Mouse (Mus musculus): ENCODE results near the gene Cdc34. TPM values are rescaled to one million over a fixed set of nuclear protein-coding genes. Genes with fewer than 3 reads are reported as not detected.
A peak's percentile ranks its signal among the peaks of the same experiment; 100 is the strongest.

The Cdc34 gene
- polyA plus RNA-seq, 1 experiment from 2014 or later: 106 TPM

DNA sequence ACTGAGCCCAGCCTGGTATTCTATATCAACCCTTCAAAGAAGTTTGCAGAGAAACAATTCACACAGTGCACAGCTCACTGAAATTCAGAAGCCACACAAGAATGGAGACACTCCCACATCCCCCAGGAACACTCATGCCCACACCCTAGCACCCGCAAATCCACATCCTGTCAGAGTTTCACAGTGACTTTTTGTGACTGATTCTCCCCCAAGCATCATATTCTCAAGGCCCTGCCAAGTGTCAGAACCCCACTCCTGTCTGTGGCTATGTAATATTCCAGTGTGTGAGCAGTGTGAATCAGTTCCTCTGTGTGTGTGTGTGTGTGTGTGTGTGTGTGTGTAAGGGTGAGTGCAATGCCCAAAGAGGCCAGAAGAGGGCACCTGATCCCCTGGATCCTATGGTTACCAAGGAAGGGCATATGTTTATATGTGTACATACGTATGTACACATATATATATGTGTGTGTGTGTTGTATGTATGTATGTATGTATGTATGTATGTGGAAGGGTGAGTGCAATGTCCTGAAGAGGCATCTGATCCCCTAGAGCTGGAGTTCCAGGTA is 10.1 kb downstream of the Cdc34 start:
- no peak for ATAC-seq (ENCODE audit: insufficient number of reproducible peaks, insufficient read depth, low FRiP score, low read depth)
- no peak overlapping the region for H3K9ac ChIP-seq (ENCODE audit: low read length)
- H3K27ac ChIP-seq (replicated peaks in 1 of 2; ENCODE audit: control insufficient read depth in 1 of 2, insufficient read depth in 1 of 2, low read depth in 2 of 2, low read length in 2 of 2): no peak overlapping the region
- 0 out of 2 replicates have a peak, but pooled peaks cover 5% of the 10 kb centered on the region for H3K9me3 ChIP-seq (ENCODE audit: control insufficient read depth, low read length)
- peaks cover 28% of the 10 kb centered on the region for H3K36me3 ChIP-seq (ENCODE audit: control insufficient read depth, insufficient read depth, low read length)
- no peak overlapping the region for H3K4me3 ChIP-seq (ENCODE audit: control insufficient read depth in 1 of 2, insufficient read depth in 1 of 2, low read depth in 1 of 2, low read length in 2 of 2)
- no peak overlapping the region for H3K4me2 ChIP-seq (ENCODE audit: low read length)
- H3K27me3 ChIP-seq (ENCODE audit: control insufficient read depth, insufficient read depth, low read length): no peaks in the 10 kb centered on the region
- H3K4me1 ChIP-seq (ENCODE audit: control insufficient read depth in 2 of 2, insufficient read depth in 2 of 2, low read length in 2 of 2): peaks cover 16 to 29% of the 10 kb centered on the region in 2 experiments
- WGBS: 96% methylated on average over 2 of the region's 2 CpGs

DNA sequence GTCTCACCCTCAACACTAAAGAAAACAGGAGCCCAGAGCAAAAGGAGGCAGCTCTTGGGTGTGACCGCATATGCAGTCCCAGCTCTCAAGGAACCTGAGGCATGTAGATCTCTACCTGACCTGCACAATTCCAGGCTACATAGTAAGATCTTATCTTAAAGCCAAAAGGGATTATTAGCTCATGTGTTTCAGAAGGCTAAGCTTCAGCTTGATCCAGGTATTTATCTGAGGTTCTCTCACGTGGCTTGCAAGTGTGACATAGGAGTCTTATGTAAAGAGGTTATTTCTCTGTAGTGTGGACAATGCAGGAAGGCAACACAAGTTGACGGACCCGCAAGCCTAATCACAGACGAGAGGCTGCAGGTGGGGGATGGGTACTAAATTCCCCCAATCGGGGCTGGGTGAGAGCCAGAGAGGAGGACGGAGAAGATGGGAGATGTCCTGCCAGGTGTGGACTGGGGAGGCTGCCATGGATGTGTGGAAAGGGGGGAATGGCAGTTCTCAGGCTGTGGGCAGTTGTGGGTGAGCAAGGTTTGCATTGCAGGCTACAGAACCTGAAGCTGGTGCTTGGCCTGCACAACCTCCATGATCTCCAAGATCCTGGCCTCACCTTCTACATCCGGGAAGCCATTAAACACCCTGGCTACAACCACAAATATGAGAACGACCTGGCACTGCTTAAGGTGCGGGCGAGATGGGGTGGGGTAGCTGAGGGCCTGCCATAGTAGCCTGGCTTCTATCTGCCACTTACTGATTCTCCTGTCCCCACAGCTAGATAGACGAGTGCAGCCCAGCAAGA is 11.8 kb downstream of the Cdc34 start:
- ATAC-seq (ENCODE audit: insufficient number of reproducible peaks, insufficient read depth, low FRiP score, low read depth): no peak
- H3K4me3 ChIP-seq (ENCODE audit: control insufficient read depth in 1 of 2, insufficient read depth in 1 of 2, low read depth in 1 of 2, low read length in 2 of 2): no peak overlapping the region
- H3K27me3 ChIP-seq (ENCODE audit: control insufficient read depth, insufficient read depth, low read length): no peaks in the 10 kb centered on the region
- 65% methylated on average over 12 of the region's 12 CpGs for WGBS
- 0 out of 2 replicates have a peak, but pooled peaks cover 5% of the 10 kb centered on the region for H3K9me3 ChIP-seq (ENCODE audit: control insufficient read depth, low read length)
- H3K36me3 ChIP-seq (ENCODE audit: control insufficient read depth, insufficient read depth, low read length): peaks cover 11% of the 10 kb centered on the region
- no peak overlapping the region; a peak in 1 of 4 replicates for H3K27ac ChIP-seq (replicated peaks in 1 of 2; ENCODE audit: control insufficient read depth in 1 of 2, insufficient read depth in 1 of 2, low read depth in 2 of 2, low read length in 2 of 2)
- peaks cover 14 to 26% of the 10 kb centered on the region in 2 experiments for H3K4me1 ChIP-seq (ENCODE audit: control insufficient read depth in 2 of 2, insufficient read depth in 2 of 2, low read length in 2 of 2)
- H3K9ac ChIP-seq (ENCODE audit: low read length): no peak overlapping the region
- H3K4me2 ChIP-seq (ENCODE audit: low read length): no peak overlapping the region

DNA sequence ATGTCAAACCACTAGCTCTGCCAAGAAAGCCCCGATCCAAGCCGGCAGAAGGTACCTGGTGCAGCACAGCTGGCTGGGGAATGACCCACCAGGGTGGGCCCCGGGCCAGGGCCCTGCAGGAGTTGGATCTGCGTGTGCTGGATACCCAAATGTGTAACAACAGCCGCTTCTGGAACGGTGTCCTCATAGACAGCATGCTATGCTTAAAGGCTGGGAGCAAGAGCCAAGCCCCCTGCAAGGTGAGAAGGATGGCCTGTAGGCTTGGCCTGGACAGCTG is 12.3 kb downstream of the Cdc34 start:
- Histone ChIP-seq H3K4me2 (ENCODE audit: low read length) (no peak overlapping the region), H3K9me3 (ENCODE audit: control insufficient read depth, low read length) (0 out of 2 replicates have a peak, but pooled peaks cover 5% of the 10 kb centered on the region), H3K4me3 (ENCODE audit: control insufficient read depth in 1 of 2, insufficient read depth in 1 of 2, low read depth in 1 of 2, low read length in 2 of 2) (no peak overlapping the region), H3K9ac (ENCODE audit: low read length) (no peak overlapping the region), H3K27ac (replicated peaks in 1 of 2; ENCODE audit: control insufficient read depth in 1 of 2, insufficient read depth in 1 of 2, low read depth in 2 of 2, low read length in 2 of 2) (peak overlapping the region in 1 of 2 experiments; percentile 1; a peak in 1 of 4 replicates), H3K27me3 (ENCODE audit: control insufficient read depth, insufficient read depth, low read length) (no peaks in the 10 kb centered on the region), H3K36me3 (ENCODE audit: control insufficient read depth, insufficient read depth, low read length) (peaks cover 5% of the 10 kb centered on the region), H3K4me1 (ENCODE audit: control insufficient read depth in 2 of 2, insufficient read depth in 2 of 2, low read length in 2 of 2) (peaks cover 14 to 26% of the 10 kb centered on the region in 2 experiments)
- ATAC-seq (ENCODE audit: insufficient number of reproducible peaks, insufficient read depth, low FRiP score, low read depth): no peak
- WGBS: 72% methylated on average over 6 of the region's 6 CpGs

DNA sequence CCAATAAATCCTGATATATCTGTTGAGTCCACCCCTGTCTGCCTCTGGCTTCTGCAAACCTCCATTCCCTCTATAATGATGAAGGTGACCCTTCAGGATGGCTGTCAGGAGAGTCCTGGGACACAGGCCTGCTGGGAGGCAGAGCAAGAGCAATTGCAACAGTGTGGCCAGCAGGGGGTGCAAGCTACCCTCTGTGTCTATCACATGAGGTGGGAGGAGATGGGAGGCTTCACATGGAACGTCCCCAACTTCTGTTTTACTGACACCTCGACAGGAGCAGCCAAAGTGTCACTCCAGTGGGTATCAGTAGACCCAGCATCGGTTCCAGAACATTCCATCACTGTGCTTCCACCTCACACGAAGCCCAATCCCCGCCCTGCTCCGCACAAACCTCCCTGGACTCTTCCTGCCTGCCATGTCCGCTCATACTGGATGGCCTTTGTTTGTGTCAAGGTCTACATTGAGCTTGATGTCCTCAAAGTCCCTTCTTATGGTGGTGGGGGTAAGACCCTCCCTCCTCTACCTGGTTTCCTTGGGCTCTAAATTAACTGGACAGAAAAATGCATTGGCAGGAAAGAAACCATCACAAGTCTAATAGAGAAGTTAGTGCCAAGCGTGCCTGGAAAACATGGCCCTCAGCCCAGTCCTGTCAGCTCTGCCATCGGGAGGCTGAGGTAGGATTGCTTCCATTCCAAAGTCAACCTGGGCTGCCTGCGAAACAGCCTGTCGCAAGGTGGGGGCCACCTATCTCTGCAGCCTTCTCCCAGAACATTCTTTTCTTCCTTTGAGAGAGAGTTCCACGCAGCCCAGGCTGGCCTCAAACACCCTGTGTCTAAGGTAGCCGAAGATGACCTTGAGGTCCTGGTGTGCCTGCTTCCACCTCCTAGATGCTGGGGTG is 13.5 kb downstream of the Cdc34 start:
- Histone ChIP-seq H3K9ac (ENCODE audit: low read length) (peak overlapping the region; percentile 31; the same call in 1 of the 2 replicates), H3K9me3 (ENCODE audit: control insufficient read depth, low read length) (0 out of 2 replicates have a peak, but pooled peaks cover 5% of the 10 kb centered on the region), H3K4me1 (ENCODE audit: control insufficient read depth in 2 of 2, insufficient read depth in 2 of 2, low read length in 2 of 2) (peaks cover 14 to 26% of the 10 kb centered on the region in 2 experiments), H3K36me3 (ENCODE audit: control insufficient read depth, insufficient read depth, low read length) (no peaks in the 10 kb centered on the region), H3K27me3 (ENCODE audit: control insufficient read depth, insufficient read depth, low read length) (no peaks in the 10 kb centered on the region), H3K4me2 (ENCODE audit: low read length) (peak overlapping the region; percentile 3; the same call in 1 of the 2 replicates), H3K4me3 (ENCODE audit: control insufficient read depth in 1 of 2, insufficient read depth in 1 of 2, low read depth in 1 of 2, low read length in 2 of 2) (no peak overlapping the region), H3K27ac (replicated peaks in 1 of 2; ENCODE audit: control insufficient read depth in 1 of 2, insufficient read depth in 1 of 2, low read depth in 2 of 2, low read length in 2 of 2) (peak overlapping the region; percentile 81 to 83)
- peak; percentile 49 for ATAC-seq (ENCODE audit: insufficient number of reproducible peaks, insufficient read depth, low FRiP score, low read depth)
- 52% methylated on average over 13 of the region's 13 CpGs for WGBS

DNA sequence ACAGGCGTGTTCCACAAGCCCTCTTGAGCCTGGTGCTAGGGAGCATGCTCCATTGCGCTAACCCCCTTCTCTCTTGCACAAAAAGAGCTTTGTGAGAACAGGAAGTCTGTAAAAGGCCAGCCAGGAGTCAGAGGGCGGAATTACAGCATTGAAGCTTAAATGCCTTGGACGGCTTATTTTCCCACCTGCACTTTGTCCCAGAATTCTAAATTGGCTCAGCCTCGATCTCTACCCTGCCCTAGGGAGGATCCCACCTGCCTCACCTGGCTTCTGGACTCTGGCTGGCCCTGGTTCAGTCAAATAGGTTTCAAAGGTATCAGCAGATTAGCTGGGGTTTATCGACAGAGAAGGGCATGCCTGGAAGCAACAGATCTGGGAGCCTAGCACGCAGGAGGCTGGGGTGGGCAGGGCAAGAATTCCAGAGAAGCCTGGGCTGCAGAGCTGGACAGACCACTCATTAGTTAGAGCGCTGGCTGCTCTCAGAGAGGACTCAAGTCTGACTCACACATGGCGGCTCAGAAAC is 14.2 kb downstream of the Cdc34 start:
- Histone ChIP-seq H3K27me3 (ENCODE audit: control insufficient read depth, insufficient read depth, low read length) (no peaks in the 10 kb centered on the region), H3K4me2 (ENCODE audit: low read length) (peak overlapping the region; percentile 3; the same call in 1 of the 2 replicates)

DNA sequence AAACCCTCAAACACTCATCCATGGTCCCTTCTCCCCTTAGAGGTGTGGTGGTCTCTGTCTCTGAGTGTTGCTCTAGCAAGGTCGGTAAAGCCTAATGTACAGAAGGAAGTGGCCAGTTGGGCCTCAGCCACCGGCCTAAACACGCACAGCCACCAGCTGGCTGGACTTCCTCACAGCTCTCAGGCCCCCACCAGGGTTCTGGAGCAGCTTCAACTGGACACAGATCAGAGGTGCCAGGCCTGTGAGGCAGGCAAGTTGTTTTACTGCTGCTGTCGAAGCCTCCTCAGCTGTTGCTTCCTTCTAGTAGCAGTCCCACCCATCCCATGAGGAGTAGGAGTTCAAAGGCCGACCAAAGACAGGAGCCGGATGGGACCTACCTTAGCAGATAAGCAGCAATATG is 15.9 kb downstream of the Cdc34 start:
- no peaks in the 10 kb centered on the region for H3K27me3 ChIP-seq (ENCODE audit: control insufficient read depth, insufficient read depth, low read length)
- H3K4me1 ChIP-seq (ENCODE audit: control insufficient read depth in 2 of 2, insufficient read depth in 2 of 2, low read length in 2 of 2): peaks cover 28 to 41% of the 10 kb centered on the region in 2 experiments
- H3K9me3 ChIP-seq (ENCODE audit: control insufficient read depth, low read length): no peaks in the 10 kb centered on the region
- no peak overlapping the region for H3K4me2 ChIP-seq (ENCODE audit: low read length)
- no peak overlapping the region for H3K9ac ChIP-seq (ENCODE audit: low read length)
- no peak overlapping the region for H3K27ac ChIP-seq (replicated peaks in 1 of 2; ENCODE audit: control insufficient read depth in 1 of 2, insufficient read depth in 1 of 2, low read depth in 2 of 2, low read length in 2 of 2)
- H3K36me3 ChIP-seq (ENCODE audit: control insufficient read depth, insufficient read depth, low read length): no peaks in the 10 kb centered on the region
- no peak for ATAC-seq (ENCODE audit: insufficient number of reproducible peaks, insufficient read depth, low FRiP score, low read depth)
- no peak overlapping the region for H3K4me3 ChIP-seq (ENCODE audit: control insufficient read depth in 1 of 2, insufficient read depth in 1 of 2, low read depth in 1 of 2, low read length in 2 of 2)
- WGBS: 74% methylated on average over 6 of the region's 6 CpGs

More for the DNA sequence above, 14.2 kb downstream of the Cdc34 start:
- Histone ChIP-seq H3K4me1 (ENCODE audit: control insufficient read depth in 2 of 2, insufficient read depth in 2 of 2, low read length in 2 of 2) (peaks cover 21 to 33% of the 10 kb centered on the region in 2 experiments), H3K27ac (replicated peaks in 1 of 2; ENCODE audit: control insufficient read depth in 1 of 2, insufficient read depth in 1 of 2, low read depth in 2 of 2, low read length in 2 of 2) (peak overlapping the region; percentile 81 to 83), H3K9ac (ENCODE audit: low read length) (peak overlapping the region; percentile 5; the same call in 1 of the 2 replicates), H3K4me3 (ENCODE audit: control insufficient read depth in 1 of 2, insufficient read depth in 1 of 2, low read depth in 1 of 2, low read length in 2 of 2) (no peak overlapping the region), H3K36me3 (ENCODE audit: control insufficient read depth, insufficient read depth, low read length) (no peaks in the 10 kb centered on the region), H3K9me3 (ENCODE audit: control insufficient read depth, low read length) (0 out of 2 replicates have a peak, but pooled peaks cover 5% of the 10 kb centered on the region)
- 30% methylated on average over 9 of the region's 9 CpGs for WGBS
- ATAC-seq (ENCODE audit: insufficient number of reproducible peaks, insufficient read depth, low FRiP score, low read depth): peak; percentile 15; the same call in 1 of the 2 replicates

DNA sequence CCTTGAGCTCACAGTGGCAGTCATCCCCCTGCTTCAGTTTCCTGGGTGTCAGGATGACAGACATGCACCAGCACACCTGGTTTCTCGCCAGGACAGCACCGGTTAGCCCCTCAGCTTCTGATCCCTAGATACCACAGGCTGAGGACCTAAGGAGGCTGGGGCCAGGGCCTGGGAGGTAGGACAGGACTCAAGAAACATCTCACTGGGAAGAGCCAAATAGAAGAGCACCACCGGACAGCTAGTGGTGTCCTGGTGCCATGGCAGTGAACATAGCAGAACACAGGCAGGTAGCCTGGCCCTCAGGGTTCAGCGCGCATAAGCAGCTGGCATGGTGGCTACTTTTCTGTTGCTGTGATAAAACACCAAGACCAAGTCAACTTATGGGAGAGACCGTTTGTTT is 16.5 kb downstream of the Cdc34 start:
- no peak overlapping the region for H3K4me3 ChIP-seq (ENCODE audit: control insufficient read depth in 1 of 2, insufficient read depth in 1 of 2, low read depth in 1 of 2, low read length in 2 of 2)
- no peak for ATAC-seq (ENCODE audit: insufficient number of reproducible peaks, insufficient read depth, low FRiP score, low read depth)
- no peak overlapping the region for H3K9ac ChIP-seq (ENCODE audit: low read length)
- no peak overlapping the region for H3K4me2 ChIP-seq (ENCODE audit: low read length)
- no peaks in the 10 kb centered on the region for H3K36me3 ChIP-seq (ENCODE audit: control insufficient read depth, insufficient read depth, low read length)
- no peaks in the 10 kb centered on the region for H3K9me3 ChIP-seq (ENCODE audit: control insufficient read depth, low read length)
- 93% methylated on average over 6 of the region's 6 CpGs for WGBS
- H3K27ac ChIP-seq (replicated peaks in 1 of 2; ENCODE audit: control insufficient read depth in 1 of 2, insufficient read depth in 1 of 2, low read depth in 2 of 2, low read length in 2 of 2): no peak overlapping the region
- peaks cover 28 to 41% of the 10 kb centered on the region in 2 experiments for H3K4me1 ChIP-seq (ENCODE audit: control insufficient read depth in 2 of 2, insufficient read depth in 2 of 2, low read length in 2 of 2)
- H3K27me3 ChIP-seq (ENCODE audit: control insufficient read depth, insufficient read depth, low read length): no peaks in the 10 kb centered on the region

Data from heart, embryonic 14.5 days (tissue).